Mouse (Mus musculus) MN1 (cell line): ENCODE measurements around the gene Grb2.
"Not testable (repeated sequence)": the region's sequence is repeated elsewhere in the genome, so short reads cannot be mapped to it uniquely, and the experiment has no call there.

ENCODE experiments used
- DNase-seq: peaks from one replicate; pipeline ENCODE4 v3.0.0-alpha.2; 2016; ENCODE audit warnings: low spot score

The Grb2 gene

DNA sequence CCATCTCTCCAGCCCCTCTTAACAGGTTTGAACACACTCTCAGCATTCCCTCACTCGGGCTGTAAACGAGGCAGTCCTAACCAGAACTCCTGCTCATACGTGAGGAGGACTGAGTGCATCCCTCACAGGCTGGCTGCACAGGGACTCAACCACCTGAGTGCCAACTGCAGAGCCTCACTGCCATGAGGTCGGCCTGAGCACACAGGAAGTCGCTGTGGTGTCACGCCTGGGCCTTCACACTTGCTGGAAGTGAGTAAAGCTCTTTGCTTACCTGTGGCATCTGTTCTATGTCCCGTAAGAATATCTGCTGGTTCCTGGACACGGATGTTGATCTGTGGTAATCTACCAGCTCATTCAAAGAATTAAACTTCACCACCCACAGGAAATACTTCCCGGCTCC is 62.0 kb downstream of the Grb2 start:
- no peak for DNase-seq

DNA sequence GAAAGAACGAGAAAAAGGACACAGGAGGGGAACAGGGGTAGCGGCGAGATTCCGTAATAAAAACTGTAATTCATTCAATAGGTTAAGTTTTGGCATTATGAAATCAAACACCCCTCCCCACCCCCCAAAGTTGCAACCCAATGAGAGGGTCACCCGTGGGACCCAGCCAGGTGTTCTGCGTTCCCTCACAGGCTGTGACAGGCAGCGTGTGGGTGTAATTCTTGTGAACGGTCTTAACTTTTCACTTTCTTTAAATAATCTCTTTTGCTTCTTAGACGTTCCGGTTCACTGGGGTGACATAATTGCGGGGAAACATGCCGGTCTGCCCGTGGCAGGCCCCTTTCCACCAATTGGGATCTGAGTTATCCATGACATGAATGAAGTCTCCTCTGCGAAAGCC is 62.9 kb downstream of the Grb2 start:
- DNase-seq = not testable (repeated sequence)

DNA sequence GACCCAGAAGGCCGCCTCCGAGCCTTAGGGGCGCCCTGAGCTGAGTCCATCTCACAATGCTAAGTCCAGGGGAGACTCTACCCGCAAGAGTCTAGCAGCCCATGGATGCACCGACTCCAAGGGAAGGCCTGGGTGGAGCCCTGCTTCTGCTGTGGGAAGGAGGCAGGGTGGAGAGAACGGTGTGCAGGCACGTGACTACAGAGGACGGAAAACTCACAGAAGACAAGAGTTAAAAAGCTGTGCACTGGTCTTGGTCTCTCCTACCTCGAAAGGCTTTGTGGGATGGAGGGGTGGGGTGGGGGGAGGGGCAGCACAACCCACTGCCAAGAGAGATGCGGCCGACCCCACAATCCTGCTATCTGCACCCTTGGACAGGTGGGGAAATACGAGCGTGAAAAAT is 64.1 kb downstream of the Grb2 start:
- no peak for DNase-seq

DNA sequence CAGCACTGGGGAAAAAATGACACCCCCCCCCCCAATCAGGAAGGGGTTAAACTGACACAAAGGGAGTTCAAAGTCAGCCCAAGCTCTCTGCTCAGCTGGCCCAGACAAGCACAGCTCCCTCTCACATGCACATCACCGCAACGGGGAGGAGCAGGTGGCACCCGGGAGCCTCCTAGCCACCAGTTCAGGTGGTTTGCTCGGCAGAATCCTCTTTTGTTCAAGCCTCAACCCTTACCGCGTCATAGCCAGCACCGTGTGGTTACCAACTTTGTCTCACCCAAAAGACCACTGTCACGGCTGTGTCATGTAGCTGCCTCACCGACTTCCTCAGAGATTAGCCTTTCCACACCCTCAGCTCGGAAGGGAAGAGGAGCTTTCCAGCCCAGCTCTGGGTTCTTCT is 65.1 kb downstream of the Grb2 start:
- DNase-seq = no peak

DNA sequence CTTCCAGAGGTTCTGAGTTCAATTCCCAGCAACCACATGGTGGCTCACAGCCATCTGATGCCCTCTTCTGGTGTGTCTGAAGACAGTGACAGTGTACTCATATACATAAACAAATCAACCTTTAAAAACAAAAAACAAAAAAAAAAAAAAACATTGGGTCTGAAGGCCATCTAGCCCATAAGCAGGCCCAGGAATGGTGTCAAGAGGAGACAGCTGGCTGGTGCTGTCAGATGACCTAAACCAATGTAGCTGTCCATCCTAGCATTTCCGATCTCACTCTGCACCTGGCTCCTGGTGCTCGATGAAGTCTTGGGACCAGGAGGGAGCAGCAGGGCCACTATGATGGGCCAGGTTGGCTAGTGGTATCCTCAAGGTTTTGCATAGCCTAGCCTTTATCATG is 65.7 kb downstream of the Grb2 start:
- DNase-seq = no peak

DNA sequence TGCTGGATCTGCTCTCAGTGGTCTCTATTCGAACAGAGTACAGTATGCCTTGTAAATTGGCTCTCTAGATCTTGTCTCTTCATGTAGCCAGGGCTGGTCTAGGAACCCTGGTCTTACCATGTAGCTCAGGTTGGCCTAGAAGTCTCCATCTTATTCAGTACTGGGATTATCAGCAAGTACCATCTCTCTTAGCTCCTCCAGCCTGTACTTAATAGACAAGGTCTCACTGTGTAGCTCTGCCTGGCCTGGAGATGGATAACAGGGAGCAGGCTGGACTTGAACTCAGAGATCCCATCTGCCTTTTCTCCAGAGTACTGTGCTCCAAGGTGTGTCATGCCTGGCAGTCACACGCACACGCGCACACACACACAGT is 66.7 kb downstream of the Grb2 start:
- DNase-seq = no peak

DNA sequence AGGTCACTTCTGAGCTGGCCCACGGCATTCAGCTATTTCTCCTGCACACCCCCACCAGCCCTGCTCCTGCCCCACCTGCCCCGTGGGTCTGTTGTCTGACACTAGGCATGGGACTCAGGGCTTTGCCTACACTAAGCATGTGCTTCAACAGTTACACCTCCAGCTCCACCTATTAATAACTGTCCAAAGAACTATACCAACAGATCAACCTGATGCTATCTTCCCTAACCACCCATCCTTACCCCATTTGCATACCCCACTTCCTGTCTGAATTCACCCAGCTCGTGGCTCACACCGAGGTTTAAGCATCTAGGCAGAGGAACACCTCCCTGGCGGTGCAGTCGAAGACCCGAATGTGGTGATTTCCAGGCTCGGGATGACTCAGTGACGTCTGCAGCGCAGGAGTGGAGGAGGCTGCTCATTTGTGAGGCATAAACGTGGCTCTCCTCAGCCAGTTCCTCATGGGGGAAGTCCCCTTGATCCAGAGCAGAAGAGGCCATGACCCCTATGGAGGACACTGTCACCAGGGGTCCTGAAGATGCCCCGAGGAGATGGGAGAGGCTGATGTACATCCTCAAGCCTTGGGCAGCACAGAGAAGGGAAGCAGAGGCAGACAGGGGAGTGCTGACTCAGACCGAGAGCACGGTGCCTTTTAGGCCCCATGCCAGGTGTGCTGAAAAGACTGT is 67.3 kb downstream of the Grb2 start:
- peak; percentile 59 for DNase-seq

DNA sequence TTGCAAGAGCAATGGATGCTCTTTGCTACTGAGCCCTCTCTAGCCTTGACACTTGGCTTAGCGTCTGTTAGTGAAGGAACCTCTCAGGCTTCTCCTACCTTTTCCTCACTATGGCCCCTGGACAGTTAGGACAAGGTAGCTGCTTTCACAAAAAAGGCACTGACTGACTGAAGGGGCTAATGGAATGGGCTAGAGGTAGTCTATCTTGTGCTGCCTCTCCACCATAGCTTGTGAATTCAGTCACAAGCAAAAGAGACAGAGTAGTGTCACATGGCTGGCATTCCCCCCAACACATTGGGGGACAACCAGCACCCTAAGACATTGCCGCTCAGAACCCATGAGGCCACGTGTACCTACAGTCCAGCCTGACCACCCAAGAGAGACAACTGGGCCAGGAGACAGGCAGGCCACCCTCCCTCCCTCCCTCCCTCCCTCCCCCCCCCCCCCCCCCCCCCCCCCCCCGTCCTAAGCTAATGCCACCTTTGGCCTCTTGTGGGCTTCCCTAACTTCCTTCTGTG is 68.0 kb downstream of the Grb2 start:
- DNase-seq = no peak

DNA sequence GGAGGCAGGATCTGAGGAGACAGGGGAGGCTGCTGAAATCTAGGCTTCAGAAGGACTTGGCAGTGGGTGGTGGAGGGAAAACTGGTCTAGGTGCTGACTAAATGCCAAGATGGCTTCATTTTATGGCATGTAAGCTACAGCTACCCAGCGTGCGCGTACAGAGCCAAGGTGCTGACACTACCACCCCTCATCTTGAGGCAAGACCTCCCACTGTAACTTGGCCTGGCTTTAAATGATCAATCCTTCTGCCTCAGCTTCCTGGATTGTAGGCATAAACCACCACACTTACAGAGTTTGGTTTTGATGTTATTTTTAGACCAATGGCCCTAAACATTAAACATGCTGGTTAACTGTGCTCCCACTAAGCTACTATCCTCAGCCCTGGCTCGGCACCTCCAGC is 68.9 kb downstream of the Grb2 start:
- DNase-seq = no peak

DNA sequence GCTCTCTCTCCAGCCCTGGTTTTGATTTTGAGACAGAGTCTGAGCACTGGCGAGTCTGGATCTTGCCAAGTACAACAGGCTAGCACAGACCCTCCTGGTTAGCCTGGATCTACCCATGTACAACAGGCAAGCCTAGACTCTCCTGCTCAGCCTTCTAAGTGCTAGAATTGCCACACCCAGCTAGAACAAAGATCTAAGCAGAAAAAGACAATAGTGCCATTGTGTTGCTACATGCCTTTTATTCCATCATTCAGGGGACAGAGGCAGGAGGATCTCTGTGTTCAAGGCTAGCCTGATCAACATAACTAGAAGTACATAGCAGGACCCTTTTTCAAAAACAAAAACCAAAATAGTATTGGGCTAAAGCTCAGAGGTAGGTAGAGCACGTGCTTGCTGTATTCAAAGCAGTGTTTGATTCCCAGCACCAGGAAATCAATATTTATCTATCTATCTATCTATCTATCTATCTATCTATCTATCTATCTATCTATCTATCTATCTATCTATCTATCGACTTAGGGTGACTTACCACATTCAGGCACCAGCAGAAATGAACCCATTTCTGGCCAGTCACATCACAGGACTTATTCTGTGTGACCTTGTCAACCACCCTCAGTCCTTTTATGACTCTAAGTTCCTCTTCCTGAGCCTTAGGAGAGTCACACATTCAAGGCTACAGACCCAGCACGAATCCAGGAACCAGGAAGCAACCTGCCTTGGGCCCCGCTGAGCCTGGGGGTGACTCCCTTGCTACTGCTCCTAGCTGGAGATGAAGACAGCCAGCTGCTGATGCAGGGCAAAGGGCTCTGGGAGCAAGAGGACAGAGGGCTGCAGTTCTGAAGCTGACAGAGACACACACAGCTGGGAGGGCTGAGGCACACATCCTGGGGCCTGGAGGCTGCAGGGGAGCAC is 69.6 kb downstream of the Grb2 start:
- DNase-seq = no peak

DNA sequence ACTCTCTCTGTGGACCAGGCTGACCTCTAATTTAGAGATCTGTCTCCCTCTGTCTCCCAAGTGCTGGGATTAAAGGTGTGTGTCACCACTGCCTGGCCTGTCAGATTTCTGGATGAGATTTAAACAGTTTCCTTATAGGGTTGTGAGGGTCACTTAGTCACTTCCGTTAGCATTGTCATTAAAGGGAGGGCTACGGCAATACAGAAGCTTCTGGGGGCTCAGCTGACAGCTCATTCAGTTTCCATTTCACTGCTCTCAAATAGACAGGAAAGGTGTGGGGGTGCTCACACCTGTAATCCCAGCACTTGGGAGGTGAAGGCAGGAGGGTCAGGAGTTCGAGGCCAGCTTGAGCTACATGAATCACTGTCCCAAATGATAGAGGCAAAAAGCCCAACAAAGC is 71.4 kb downstream of the Grb2 start:
- no peak for DNase-seq

DNA sequence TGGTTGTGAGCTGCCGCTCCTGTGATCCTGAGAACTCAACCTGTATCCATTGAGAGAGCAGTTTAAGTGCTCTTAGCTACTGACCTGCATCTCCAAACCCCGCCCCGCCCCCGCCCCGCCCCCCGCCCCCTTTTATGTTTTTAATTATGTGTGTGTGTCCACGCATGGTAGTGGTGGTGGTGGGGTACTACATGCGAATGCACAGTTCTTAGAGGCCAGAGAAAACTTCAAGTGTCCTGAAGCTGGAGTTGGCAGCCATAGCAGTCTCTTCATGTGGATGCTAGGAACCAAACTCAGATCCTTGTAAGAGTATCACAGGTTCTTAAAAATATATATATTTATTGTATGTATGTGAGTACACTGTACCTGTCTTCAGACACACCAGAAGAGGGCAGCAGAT is 72.9 kb downstream of the Grb2 start:
- DNase-seq = no peak

DNA sequence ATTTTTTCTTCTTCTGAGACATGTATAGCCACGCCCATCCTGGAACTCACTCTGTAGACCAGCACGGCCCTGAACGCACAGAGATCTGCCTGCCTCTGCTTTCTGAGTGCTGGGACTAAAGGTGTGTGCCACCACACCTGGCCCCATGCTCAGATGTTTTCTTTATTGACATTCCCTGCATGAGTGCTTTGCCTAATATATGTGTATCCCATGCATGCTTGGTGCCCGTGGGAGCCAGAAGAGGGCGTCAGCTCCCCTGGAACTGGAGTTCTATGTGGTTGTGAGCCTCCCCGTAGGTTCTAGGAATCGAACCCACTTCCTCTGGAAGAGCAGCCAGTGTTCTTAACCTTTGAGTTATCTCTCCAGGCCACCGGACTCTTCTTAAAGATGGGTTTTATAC is 73.4 kb downstream of the Grb2 start:
- DNase-seq = no peak

DNA sequence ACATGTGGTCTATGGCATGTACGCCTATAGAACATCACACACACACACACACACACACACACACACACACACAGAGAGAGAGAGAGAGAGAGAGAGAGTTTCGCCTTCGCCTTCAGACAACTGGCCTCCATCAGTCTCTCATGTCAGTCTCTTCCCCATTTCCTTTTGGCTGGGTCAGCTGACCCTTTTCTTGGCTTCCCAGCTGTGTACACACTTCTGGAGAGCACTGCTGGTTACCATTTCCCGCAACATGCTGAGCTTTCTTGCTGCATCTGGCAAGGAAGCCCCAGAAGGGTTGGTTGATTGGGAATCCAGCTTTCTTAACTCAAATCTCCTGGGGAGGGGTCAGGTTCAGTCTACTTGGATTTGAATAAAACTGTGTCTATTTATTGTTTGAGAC is 74.3 kb downstream of the Grb2 start:
- DNase-seq = no peak

DNA sequence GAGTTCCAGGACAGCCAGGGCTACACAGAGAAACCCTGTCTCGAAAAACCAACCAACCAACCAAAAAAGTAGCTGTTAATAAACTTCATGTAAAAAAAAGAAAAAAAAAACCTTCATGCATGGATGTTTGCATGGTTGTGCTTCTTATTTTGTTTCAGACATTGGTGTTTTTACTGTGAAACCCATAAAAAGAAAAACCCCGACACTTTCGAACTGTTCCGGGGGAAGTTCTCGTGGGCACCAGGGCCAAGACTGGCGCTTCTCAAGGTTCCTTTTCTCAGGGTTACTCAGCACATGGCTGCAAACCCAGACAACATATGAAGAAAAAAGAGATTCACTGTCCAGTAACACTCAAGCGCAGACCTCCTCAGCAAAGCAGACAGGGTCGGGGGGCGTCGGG is 75.5 kb downstream of the Grb2 start:
- no peak for DNase-seq

DNA sequence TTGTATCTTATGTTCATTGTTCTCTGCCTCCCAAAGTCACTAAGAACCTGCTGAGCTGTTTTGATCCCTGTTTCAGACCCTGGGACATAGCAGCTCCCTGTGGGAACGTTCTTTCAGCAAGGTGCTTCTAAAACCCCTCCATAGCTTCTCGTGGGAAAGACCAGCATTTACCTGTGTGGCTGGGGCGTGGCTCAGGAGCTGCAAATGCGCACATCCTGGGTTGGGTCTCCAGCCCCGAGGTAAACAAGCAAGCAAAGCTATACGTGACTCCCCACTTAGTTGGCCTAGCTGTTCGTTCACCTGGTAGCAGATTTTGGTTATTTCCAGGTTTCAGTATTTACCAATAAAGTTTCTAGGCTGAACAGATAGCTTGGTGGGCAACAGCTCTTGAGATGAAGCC is 76.2 kb downstream of the Grb2 start:
- DNase-seq = no peak

DNA sequence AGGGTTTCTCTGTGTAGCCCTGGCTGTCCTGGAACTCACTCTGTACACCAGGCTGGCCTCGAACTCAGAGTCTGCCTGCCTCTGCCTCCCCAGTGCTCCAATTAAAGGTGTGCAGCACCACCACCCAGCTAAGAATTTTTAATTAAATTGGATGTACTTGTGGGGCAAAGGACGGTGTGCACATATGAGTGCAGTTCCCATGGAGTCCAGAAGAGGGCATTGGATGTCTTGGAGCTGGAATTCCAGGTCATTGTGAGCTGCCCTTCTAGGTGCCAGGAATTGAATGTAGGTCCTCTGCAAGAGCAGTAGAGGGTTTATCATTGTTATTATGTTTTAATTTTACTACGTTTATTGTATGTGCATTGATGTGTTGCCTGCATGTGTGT is 76.9 kb downstream of the Grb2 start:
- no peak for DNase-seq

DNA sequence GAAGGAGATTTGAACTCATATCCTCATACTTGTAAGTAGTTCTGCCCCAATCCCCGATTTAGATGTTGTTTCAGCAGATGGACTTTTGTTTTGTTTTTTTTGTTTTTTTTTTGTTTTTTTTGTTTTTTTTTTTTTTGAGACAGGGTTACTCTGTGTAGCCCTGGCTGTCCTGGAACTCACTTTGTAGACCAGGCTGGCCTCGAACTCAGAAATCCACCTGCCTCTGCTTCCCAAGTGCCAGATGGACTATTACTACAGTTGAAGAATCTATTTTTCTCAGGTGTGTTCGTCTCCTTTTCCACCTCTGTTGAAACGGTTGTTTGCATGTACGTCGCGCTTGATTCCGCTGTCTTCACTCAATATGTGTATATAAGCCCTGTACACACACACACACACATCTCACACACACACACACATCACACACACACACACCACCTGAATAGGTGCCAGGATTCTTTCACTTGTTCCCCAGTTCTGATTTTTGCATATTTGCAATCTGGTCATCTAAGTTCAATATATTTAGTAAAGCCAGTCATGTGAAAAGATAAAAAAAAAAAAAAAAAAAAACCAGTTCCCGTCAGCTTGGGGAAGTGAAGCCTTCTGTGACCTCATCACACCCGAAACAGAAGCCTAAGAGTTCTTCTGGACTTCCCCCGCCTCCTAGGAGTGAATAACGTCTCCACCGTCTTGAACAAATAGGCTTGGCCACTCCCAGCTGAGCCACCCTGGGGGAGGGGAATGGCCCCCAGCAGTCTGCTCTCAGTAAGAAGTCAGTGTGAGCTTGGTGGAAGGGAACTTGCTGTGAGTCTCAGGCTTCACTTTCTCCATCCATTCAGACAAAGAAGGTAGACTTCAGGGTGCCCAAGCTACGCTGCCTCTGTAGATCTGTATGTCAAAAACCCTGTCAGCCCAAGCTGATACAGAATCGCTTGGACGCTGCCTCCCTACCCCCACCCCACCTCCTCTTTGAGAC is 77.6 kb downstream of the Grb2 start:
- no peak for DNase-seq

DNA sequence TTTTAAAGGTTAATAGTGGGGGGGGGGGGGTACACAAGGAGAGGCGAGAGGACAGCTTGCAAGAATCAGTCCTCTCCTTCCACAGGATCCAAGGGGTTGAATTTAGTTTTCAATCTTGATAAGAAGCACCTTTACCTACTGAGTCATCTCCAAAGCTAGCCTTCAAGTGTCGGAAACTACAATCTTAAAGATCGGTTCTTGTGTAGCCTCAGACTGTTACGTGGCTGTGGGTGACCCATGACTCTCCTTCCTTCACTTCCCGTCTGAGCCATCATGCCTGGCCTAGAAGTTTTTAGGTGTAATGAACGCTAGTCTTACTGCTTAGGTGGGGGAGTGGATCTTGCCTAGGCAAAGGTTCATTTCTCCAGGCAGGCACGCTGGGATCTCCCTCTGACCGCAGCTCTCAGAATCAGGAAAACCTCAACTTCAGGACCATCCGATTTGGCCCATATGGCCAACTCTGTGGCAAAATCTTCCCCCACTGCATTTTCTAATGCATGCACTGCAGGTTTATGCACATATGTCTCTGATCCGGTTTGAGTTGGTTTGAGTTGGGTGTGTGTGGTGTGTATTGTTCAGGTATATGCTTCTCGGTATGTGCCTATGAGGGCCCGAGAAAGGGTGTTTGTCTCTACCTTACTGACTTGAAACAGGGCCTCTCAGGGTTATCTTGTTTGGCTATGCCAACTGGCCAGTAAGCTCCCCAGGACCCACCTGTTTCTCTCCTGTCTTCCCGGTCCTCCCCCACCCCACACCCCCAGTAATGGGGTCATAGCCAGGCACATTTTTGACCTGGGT is 78.5 kb downstream of the Grb2 start:
- no peak for DNase-seq

DNA sequence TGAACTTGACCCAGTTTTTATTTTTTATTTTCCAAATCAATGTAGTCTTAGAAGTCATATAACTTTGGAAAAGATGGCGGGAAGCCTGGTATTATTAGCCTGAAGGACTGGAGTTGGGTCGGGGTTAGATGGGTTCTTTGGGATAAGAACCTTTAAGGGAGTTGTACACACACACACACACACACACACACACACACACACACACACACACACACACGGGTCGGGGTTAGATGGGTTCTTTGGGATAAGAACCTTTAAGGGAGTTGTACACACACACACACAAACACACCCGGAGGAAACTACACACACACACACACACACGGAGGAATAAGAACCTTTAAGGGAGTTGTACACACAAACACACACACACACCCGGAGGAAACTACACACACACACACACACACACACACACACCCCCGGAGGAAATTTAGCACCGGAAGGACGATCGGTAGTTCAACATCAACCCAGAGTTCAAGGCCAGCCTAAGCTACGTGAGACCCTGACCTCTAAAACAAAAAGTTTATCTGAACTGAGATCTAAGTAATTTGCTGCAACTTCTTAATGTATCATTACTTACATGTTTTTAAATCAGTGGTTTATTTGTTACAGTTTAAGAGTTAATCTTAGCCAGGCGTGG is 79.8 kb downstream of the Grb2 start:
- no peak for DNase-seq
